Mouse (Mus musculus) limb, embryonic 14.5 days (tissue): ENCODE measurements around the gene Elane. TPM values are rescaled to one million over a fixed set of nuclear protein-coding genes. Genes with fewer than 3 reads are reported as not detected.
"Not testable (repeated sequence)": the region's sequence is repeated elsewhere in the genome, so short reads cannot be mapped to it uniquely, and the experiment has no call there.

Experiments
- ATAC-seq: fragments of 200-750 bp; cut with Nextera tagmentation; 2 replicates; pipeline ENCODE4 v1.8.0; 2017; ENCODE audit warnings: low read depth, moderate number of reproducible peaks, moderate TSS enrichment; ENCODE audit not compliant: low FRiP score
- DNase-seq: peaks from one replicate; pipeline ENCODE4 v3.0.0-alpha.2; 2015; ENCODE audit warnings: low spot score
- H3K27ac ChIP-seq: fragments of 300-500 bp; sonication (generic); replicated peaks from 2 replicates; pipeline ENCODE4 v1.5.1; 2014; ENCODE audit warnings: low read depth, mild to moderate bottlenecking, low read length, moderate library complexity, mixed read lengths
- H3K27me3 ChIP-seq: fragments of 300-500 bp; sonication (generic); 2 replicates; pipeline ENCODE4 v1.6.1; 2014; ENCODE audit warnings: low read length, mixed read lengths; ENCODE audit not compliant: control insufficient read depth, insufficient read depth
- H3K36me3 ChIP-seq: fragments of 300-500 bp; sonication (generic); 2 replicates; pipeline ENCODE4 v1.6.1; 2014; ENCODE audit warnings: mild to moderate bottlenecking, low read length, moderate library complexity, mixed read lengths; ENCODE audit not compliant: control insufficient read depth, insufficient read depth
- H3K4me1 ChIP-seq: fragments of 300-500 bp; sonication (generic); 2 replicates; pipeline ENCODE4 v1.6.1; 2014; ENCODE audit warnings: antibody characterized with exemption, low read length, mixed read lengths; ENCODE audit not compliant: control insufficient read depth, insufficient read depth
- H3K4me2 ChIP-seq: fragments of 300-500 bp; sonication (generic); replicated peaks from 2 replicates; pipeline ENCODE4 v1.6.1; 2014; ENCODE audit warnings: low read depth, mild to moderate bottlenecking, low read length, moderate library complexity; ENCODE audit not compliant: severe bottlenecking
- H3K4me3 ChIP-seq: fragments of 300-500 bp; sonication (generic); replicated peaks from 2 replicates; pipeline ENCODE4 v1.5.1; 2014; ENCODE audit warnings: low read length
- H3K9ac ChIP-seq: fragments of 300-500 bp; sonication (generic); 2 replicates; pipeline ENCODE4 v1.6.1; 2014; ENCODE audit warnings: mild to moderate bottlenecking, low read depth, low read length, moderate library complexity; ENCODE audit not compliant: severe bottlenecking
- H3K9me3 ChIP-seq: fragments of 300-500 bp; sonication (generic); 2 replicates; pipeline ENCODE4 v1.6.1; 2016; ENCODE audit warnings: low read length; ENCODE audit not compliant: control insufficient read depth
- POLR2A ChIP-seq: fragments of 200-500 bp; IDR thresholded peaks from 2 replicates; pipeline ENCODE4 v1.8.0; 2012; ENCODE audit warnings: inconsistent platforms, mild to moderate bottlenecking, moderate library complexity, borderline replicate concordance; ENCODE audit not compliant: insufficient read depth, insufficient read length; ENCODE audit errors: extremely low read depth
- WGBS: fragments of 180-500 bp; shearing (Covaris S2); extraction: QIAGEN DNeasy Blood & Tissue Kit; methylation state at CpG from one replicate; pipeline ENCODE4 v1.1.7; 2014; 5-methylcytosine and 5-hydroxymethylcytosine counted together
- polyA plus RNA-seq, 2 experiments: library from polyadenylated mRNA; depleted of rRNA in 1 of 2; stranded (reverse) in 1 of 2; unstranded in 1 of 2; fragments of >200 nt; fragmentation: Nextera tagmentation in 1 of 2; extraction: Ambion mirVana in 1 of 2; gene quantifications; 2 replicates each; pipeline versions ENCODE4 v1.2.1 to v1.2.3; 2012 to 2014

The Elane gene
- polyA plus RNA-seq, 2 experiments: 0.35 to 1.2 TPM

- 7% methylated on average over 22 of the region's 22 CpGs for WGBS
- DNase-seq (no peak), ATAC-seq (peak; percentile 38; the same call in 1 of the 2 replicates)
- peak overlapping the region; percentile 16; the same call in 1 of the 2 replicates for H3K4me3 ChIP-seq
- H3K9ac ChIP-seq: 0 out of 2 replicates have a peak overlapping the region, but pooled peaks have one; percentile 38
- H3K4me2 ChIP-seq: peak overlapping the region; percentile 43
- no peak overlapping the region for H3K27ac ChIP-seq
- H3K9me3 ChIP-seq: no peaks in the 10 kb centered on the region
- no peak for TF ChIP-seq POLR2A
- H3K36me3 ChIP-seq: no peaks in the 10 kb centered on the region
- H3K4me1 ChIP-seq: peaks cover 6% of the 10 kb centered on the region; the same call in 1 of the 2 replicates
- H3K27me3 ChIP-seq: no peaks in the 10 kb centered on the region
Observed at GRCm38 (mm10) chr10:79881981-79882380, 4.1 kb upstream of the Elane start.

- ATAC-seq: peak; percentile 45; the same call in 1 of the 2 replicates
- DNase-seq: peak; percentile 63
- Histone ChIP-seq H3K27ac (no peak overlapping the region), H3K4me1 (peaks cover 6% of the 10 kb centered on the region; the same call in 1 of the 2 replicates), H3K27me3 (no peaks in the 10 kb centered on the region), H3K9ac (no peak overlapping the region), H3K36me3 (no peaks in the 10 kb centered on the region), H3K9me3 (no peaks in the 10 kb centered on the region), H3K4me3 (no peak overlapping the region), H3K4me2 (no peak overlapping the region)
- WGBS: 16% methylated on average over 22 of the region's 22 CpGs
- TF ChIP-seq POLR2A: no peak
Observed at GRCm38 (mm10) chr10:79883297-79884084, 2.6 kb upstream of the Elane start.

GRCm38 (mm10) chr10:79884446-79884845, 1.6 kb upstream of the Elane start:
- Histone ChIP-seq H3K27ac (no peak overlapping the region), H3K36me3 (no peaks in the 10 kb centered on the region), H3K9ac (no peak overlapping the region), H3K27me3 (no peaks in the 10 kb centered on the region), H3K4me1 (peaks cover 6% of the 10 kb centered on the region; the same call in 1 of the 2 replicates), H3K4me2 (no peak overlapping the region), H3K9me3 (no peaks in the 10 kb centered on the region), H3K4me3 (no peak overlapping the region)
- ATAC-seq (no peak), DNase-seq (no peak)
- WGBS: 68% methylated on average over 4 of the region's 4 CpGs
- TF ChIP-seq POLR2A: no peak

- H3K36me3 ChIP-seq, H3K4me1 ChIP-seq, ATAC-seq, H3K9ac ChIP-seq, DNase-seq, H3K27me3 ChIP-seq, H3K27ac ChIP-seq, H3K4me2 ChIP-seq, H3K4me3 ChIP-seq, H3K9me3 ChIP-seq: not testable (repeated sequence)
- WGBS: 59% methylated on average over 2 of the region's 3 CpGs
Observed at GRCm38 (mm10) chr10:79884938-79885337, 1.1 kb upstream of the Elane start.

GRCm38 (mm10) chr10:79886611-79887010, 564 bp downstream of the Elane start:
- no peaks in the 10 kb centered on the region for H3K36me3 ChIP-seq
- no peaks in the 10 kb centered on the region for H3K9me3 ChIP-seq
- TF ChIP-seq POLR2A: no peak
- no peak overlapping the region for H3K4me2 ChIP-seq
- H3K4me3 ChIP-seq: no peak overlapping the region
- DNase-seq: no peak
- no peak overlapping the region for H3K27ac ChIP-seq
- WGBS: 72% methylated on average over 8 of the region's 8 CpGs
- H3K4me1 ChIP-seq: peaks cover 6% of the 10 kb centered on the region; the same call in 1 of the 2 replicates
- no peaks in the 10 kb centered on the region for H3K27me3 ChIP-seq
- no peak for ATAC-seq
- no peak overlapping the region for H3K9ac ChIP-seq
